Mouse (Mus musculus) small intestine, adult 2 months (tissue): ENCODE measurements at regions not wholly inside any gene's neighbourhood (a gene's known extent, or its start where the extent isn't known, plus 50 kb on each side); places are given as distances from the start of the nearest gene placed in this dataset.

Source experiments
- H3K27ac ChIP-seq: fragments of 200-500 bp; 2 replicates; pipeline ENCODE4 v1.5.1; 2012; ENCODE audit warnings: low read depth, low read length, control low read depth, inconsistent platforms; ENCODE audit not compliant: insufficient read depth
- H3K27me3 ChIP-seq: fragments of 200-500 bp; 2 replicates; pipeline ENCODE4 v1.6.1; 2012; ENCODE audit warnings: mild to moderate bottlenecking, moderate library complexity, low read length, inconsistent platforms; ENCODE audit not compliant: control insufficient read depth, insufficient read depth
- H3K36me3 ChIP-seq: fragments of 200-500 bp; 2 replicates; pipeline ENCODE4 v1.6.1; 2012; ENCODE audit warnings: mild to moderate bottlenecking, low read length, control low read depth, inconsistent platforms; ENCODE audit not compliant: control insufficient read depth, insufficient read depth
- H3K4me1 ChIP-seq: fragments of 200-500 bp; 2 replicates; pipeline ENCODE4 v1.6.1; 2012; ENCODE audit warnings: low read length, inconsistent platforms, mixed read lengths; ENCODE audit not compliant: control insufficient read depth, insufficient read depth, insufficient read length
- H3K4me3 ChIP-seq: fragments of 200-500 bp; 2 replicates; pipeline ENCODE4 v1.5.1; 2012; ENCODE audit warnings: low read depth, mild to moderate bottlenecking, control low read depth, inconsistent platforms, low read length, moderate library complexity
- CTCF ChIP-seq: fragments of 200-500 bp; IDR thresholded peaks from 2 replicates; pipeline ENCODE4 v1.5.1; 2012; ENCODE audit warnings: low read depth, mild to moderate bottlenecking, control low read depth, inconsistent platforms, low read length, moderate library complexity, mixed read lengths; ENCODE audit not compliant: insufficient replicate concordance, insufficient read length; ENCODE audit errors: extremely low read depth
- POLR2A ChIP-seq: fragments of 200-500 bp; IDR thresholded peaks from 2 replicates; pipeline ENCODE4 v1.6.1; 2012; ENCODE audit warnings: low read depth, mild to moderate bottlenecking, control low read depth, inconsistent platforms, low read length, moderate library complexity
- WGBS: fragments of 180-500 bp; shearing (Covaris S2); methylation state at CpG from one replicate; pipeline ENCODE4 v1.1.7; 2018; 5-methylcytosine and 5-hydroxymethylcytosine counted together

- Histone ChIP-seq H3K36me3 (no peaks in the 10 kb centered on the region), H3K4me1 (no peaks in the 10 kb centered on the region), H3K27me3 (no peaks in the 10 kb centered on the region), H3K27ac (no peak overlapping the region), H3K4me3 (no peak overlapping the region)
- WGBS, result 84% methylated on average over 8 of the region's 8 CpGs
- TF ChIP-seq CTCF (no peak), POLR2A (no peak)
Measured at GRCm38 (mm10) chr4:154782291-154782690, 55.0 kb upstream of the Ttc34 start.

GRCm38 (mm10) chr4:154785282-154785987 is 51.8 kb upstream of the Ttc34 start:
- Histone ChIP-seq H3K27me3 (no peaks in the 10 kb centered on the region), H3K27ac (no peak overlapping the region), H3K4me1 (no peaks in the 10 kb centered on the region), H3K4me3 (no peak overlapping the region), H3K36me3 (no peaks in the 10 kb centered on the region)
- TF ChIP-seq CTCF, result no peak
- TF ChIP-seq POLR2A, result no peak
- WGBS, result 31% methylated on average over 8 of the region's 8 CpGs

- H3K36me3 ChIP-seq, result no peaks in the 10 kb centered on the region
- no peaks in the 10 kb centered on the region for H3K4me1 ChIP-seq
- TF ChIP-seq POLR2A (no peak), CTCF (no peak)
- H3K27me3 ChIP-seq, result no peaks in the 10 kb centered on the region
- no peak overlapping the region for H3K4me3 ChIP-seq
- no peak overlapping the region for H3K27ac ChIP-seq
- 53% methylated on average over 8 of the region's 8 CpGs for WGBS
Measured at GRCm38 (mm10) chr4:154787190-154787589, 50.1 kb upstream of the Ttc34 start.
